Mouse (Mus musculus) megakaryocyte, embryonic 14.5 days (primary cell): ENCODE data around the gene Adamtsl4.

Experiments
- FLI1 ChIP-seq: IDR thresholded peaks from 2 replicates; pipeline ENCODE4 v1.6.1; 2012; ENCODE audit warnings: low read length, inconsistent platforms, mixed read lengths
- GATA1 ChIP-seq: IDR thresholded peaks from 3 replicates; pipeline ENCODE4 v1.6.1; 2012; ENCODE audit warnings: mixed read lengths, low read length, inconsistent platforms, borderline replicate concordance

- TF ChIP-seq FLI1 (no peak), GATA1 (no peak)
These were observed at the start of gene Adamtsl4 for GRCm38 (mm10) chr3:95687524-95688421.
